19 mouse cellular contexts compared by ENCODE assay signal in genomic region chr17:47617605-47618307, GRCm38 (mm10). TPM values are rescaled to one million over a fixed set of nuclear protein-coding genes. Genes with fewer than 3 reads are reported as not detected.
A peak's percentile ranks its signal among the peaks of the same experiment; 100 is the strongest.
DNase-seq lines count a peak whose midpoint lies in the region; ATAC-seq and TF ChIP-seq lines count a peak whose summit lies in the region.
"Had no signal": no experiment of that assay in that cellular context is flagged by ENCODE, and none has a peak within 500 bp of the region (broad histone marks: within the 10 kb centered on the region; RNA-seq: fewer than 3 reads in every experiment).

No protein-coding gene starts in this region.

- no peak for TF ChIP-seq CTCF in stomach, postnatal 0 days (IDR thresholded peaks at IDR 0.05; ENCODE audit: low read depth)
- TF ChIP-seq CTCF in hindbrain, postnatal 0 days (IDR thresholded peaks at IDR 0.05; ENCODE audit: low read depth), result no peak

- 88% methylated on average over 9 of the region's 9 CpGs for WGBS in stomach, embryonic 15.5 days
- WGBS in stomach, postnatal 0 days, result 91% methylated on average over 9 of the region's 9 CpGs
- WGBS in liver, embryonic 13.5 days (ENCODE audit: insufficient replicate concordance), result 36% methylated on average over 9 of the region's 9 CpGs
- WGBS in hindbrain, postnatal 0 days, result 96% methylated on average over 9 of the region's 9 CpGs

- peaks cover 3% of the 10 kb centered on the region for H3K4me1 ChIP-seq in stomach, embryonic 15.5 days
- H3K4me1 ChIP-seq in stomach, postnatal 0 days (replicated peaks; ENCODE audit: control insufficient read depth, insufficient read depth), result no peaks in the 10 kb centered on the region
- H3K4me1 ChIP-seq in liver, embryonic 13.5 days (replicated peaks), result peaks cover 64% of the 10 kb centered on the region
- H3K4me1 ChIP-seq in hindbrain, postnatal 0 days (ENCODE audit: insufficient read depth, low read length), result peaks cover 2% of the 10 kb centered on the region; the same call in 1 of the 2 replicates

- no peak for DNase-seq in stomach, postnatal 0 days (ENCODE audit: low spot score)
- peak; percentile 78 for DNase-seq in liver, embryonic 13.5 days
- peak; percentile 61 to 63 for DNase-seq in spleen, postnatal 4 days (ENCODE audit: low spot score in 2 of 2)
- no peak for DNase-seq in hindbrain, postnatal 0 days (ENCODE audit: low spot score)
- DNase-seq in right cerebral cortex, adult 18-20 months, result no peak
- DNase-seq: cerebellum, adult 11 months; cerebellum, postnatal 36 days; heart, adult 18-20 months; heart, postnatal 14 days had no signal

- no peak overlapping the region for H3K4me3 ChIP-seq in stomach, embryonic 15.5 days (replicated peaks)
- H3K4me3 ChIP-seq in stomach, postnatal 0 days (ENCODE audit: low read depth, low read length), result no peak overlapping the region
- H3K4me3 ChIP-seq in liver, embryonic 13.5 days (replicated peaks), result peak overlapping the region; percentile 25
- H3K4me3 ChIP-seq in hindbrain, postnatal 0 days (ENCODE audit: low read length), result no peak overlapping the region
- H3K4me3 ChIP-seq: embryonic facial prominence, embryonic 13.5 days; forebrain, embryonic 13.5 days; left cerebral cortex, adult 2 months; limb, embryonic 12.5 days; midbrain, embryonic 12.5 days had no signal

- no peak overlapping the region for H3K4me2 ChIP-seq in stomach, embryonic 15.5 days
- H3K4me2 ChIP-seq in stomach, postnatal 0 days (replicated peaks; ENCODE audit: low read depth), result no peak overlapping the region
- H3K4me2 ChIP-seq in liver, embryonic 13.5 days, result peak overlapping the region; percentile 58
- H3K4me2 ChIP-seq in hindbrain, postnatal 0 days (ENCODE audit: low read depth, low read length), result no peak overlapping the region
- H3K4me2 ChIP-seq: embryonic facial prominence, embryonic 13.5 days; forebrain, embryonic 13.5 days; limb, embryonic 12.5 days; midbrain, embryonic 12.5 days had no signal

- no peaks in the 10 kb centered on the region for H3K27me3 ChIP-seq in stomach, embryonic 15.5 days (replicated peaks)
- no peaks in the 10 kb centered on the region for H3K27me3 ChIP-seq in stomach, postnatal 0 days (ENCODE audit: control insufficient read depth, insufficient read depth, low read length)
- H3K27me3 ChIP-seq in liver, embryonic 13.5 days, result no peaks in the 10 kb centered on the region
- no peaks in the 10 kb centered on the region for H3K27me3 ChIP-seq in hindbrain, postnatal 0 days (ENCODE audit: insufficient read depth, low read length)
- H3K27me3 ChIP-seq: embryonic facial prominence, embryonic 13.5 days; forebrain, embryonic 13.5 days; limb, embryonic 12.5 days; midbrain, embryonic 12.5 days had no signal

- no peak overlapping the region for H3K9ac ChIP-seq in stomach, embryonic 15.5 days
- no peak overlapping the region for H3K9ac ChIP-seq in stomach, postnatal 0 days (ENCODE audit: low read length)
- peak overlapping the region; percentile 67 for H3K9ac ChIP-seq in liver, embryonic 13.5 days
- no peak overlapping the region for H3K9ac ChIP-seq in hindbrain, postnatal 0 days (replicated peaks; ENCODE audit: low read length)
- H3K9ac ChIP-seq: embryonic facial prominence, embryonic 13.5 days; forebrain, embryonic 13.5 days; limb, embryonic 12.5 days; midbrain, embryonic 12.5 days had no signal

- H3K9me3 ChIP-seq in stomach, embryonic 15.5 days, result no peaks in the 10 kb centered on the region
- H3K9me3 ChIP-seq in stomach, postnatal 0 days (ENCODE audit: control insufficient read depth, low read length), result no peaks in the 10 kb centered on the region
- H3K9me3 ChIP-seq in liver, embryonic 13.5 days (replicated peaks), result no peaks in the 10 kb centered on the region
- H3K9me3 ChIP-seq in hindbrain, postnatal 0 days (ENCODE audit: low read length), result no peaks in the 10 kb centered on the region
- H3K9me3 ChIP-seq: embryonic facial prominence, embryonic 13.5 days; forebrain, embryonic 13.5 days; limb, embryonic 12.5 days; midbrain, embryonic 12.5 days had no signal

- peaks cover 31% of the 10 kb centered on the region for H3K36me3 ChIP-seq in stomach, embryonic 15.5 days
- H3K36me3 ChIP-seq in stomach, postnatal 0 days (ENCODE audit: control insufficient read depth, insufficient read depth, low read length), result peaks cover 28% of the 10 kb centered on the region
- peaks cover 94% of the 10 kb centered on the region for H3K36me3 ChIP-seq in liver, embryonic 13.5 days
- peaks cover 21% of the 10 kb centered on the region; the same call in 1 of the 2 replicates for H3K36me3 ChIP-seq in hindbrain, postnatal 0 days (ENCODE audit: insufficient read depth, low read length)

- no peak for TF ChIP-seq EP300 in stomach, postnatal 0 days (optimal IDR thresholded peaks at IDR 0.05)

- ATAC-seq in stomach, embryonic 15.5 days (ENCODE audit: insufficient read depth, low FRiP score, low read depth), result peak; percentile 88
- no peak for ATAC-seq in stomach, postnatal 0 days (ENCODE audit: low FRiP score, low TSS enrichment)
- peak; percentile 68 for ATAC-seq in common myeloid progenitor, adult 5-6 weeks (replicated peaks; ENCODE audit: low read depth, poor library complexity, severe bottlenecking)
- peak; percentile 99 for ATAC-seq in liver, embryonic 13.5 days (ENCODE audit: low read depth)
- ATAC-seq in hindbrain, postnatal 0 days, result no peak
- ATAC-seq: activated CD4-positive, CD25-positive, alpha-beta regulatory T cell, adult 4 months; forebrain, embryonic 13.5 days; hindbrain, embryonic 16.5 days; lung, postnatal 0 days had no signal

- H3K27ac ChIP-seq in stomach, embryonic 15.5 days, result no peak overlapping the region
- H3K27ac ChIP-seq in stomach, postnatal 0 days (replicated peaks), result no peak overlapping the region
- peak overlapping the region; percentile 99 for H3K27ac ChIP-seq in liver, embryonic 13.5 days
- no peak overlapping the region for H3K27ac ChIP-seq in hindbrain, postnatal 0 days
- H3K27ac ChIP-seq: embryonic facial prominence, embryonic 13.5 days; forebrain, embryonic 13.5 days; left cerebral cortex, adult 2 months; limb, embryonic 12.5 days; midbrain, embryonic 12.5 days had no signal

RNA-seq across cellular contexts. Expression of gene Gm20517, which starts 6.4 kb away (rescaled TPM):
- polyA plus RNA-seq in stomach, embryonic 15.5 days (2015; fragmentation: Nextera tagmentation; extraction: Ambion mirVana), result 1.0 and 1.5 TPM in 2 replicates
- 1.1 and 1.5 TPM in 2 replicates for polyA plus RNA-seq in stomach, postnatal 0 days (2015; fragmentation: Nextera tagmentation; extraction: Ambion mirVana)
- 0.69 and 0.97 TPM in 2 replicates for total RNA-seq in common myeloid progenitor, adult 5-6 weeks (2017)
- polyA plus RNA-seq in liver, embryonic 13.5 days (2015; fragmentation: Nextera tagmentation; extraction: Ambion mirVana), result 1.8 TPM in 2 replicates
- total RNA-seq in hindbrain, postnatal 0 days (2014; rRNA removed), result 4.6 and 4.8 TPM in 2 replicates
- polyA plus RNA-seq in hindbrain, postnatal 0 days (2015; fragmentation: Nextera tagmentation; extraction: Ambion mirVana), result 1.2 and 1.6 TPM in 2 replicates

RNA-seq across cellular contexts. Expression of gene Med20, which starts 6.4 kb away (rescaled TPM):
- 38.7 and 39.7 TPM in 2 replicates for polyA plus RNA-seq in stomach, embryonic 15.5 days (2015; fragmentation: Nextera tagmentation; extraction: Ambion mirVana)
- polyA plus RNA-seq in stomach, postnatal 0 days (2015; fragmentation: Nextera tagmentation; extraction: Ambion mirVana), result 23.8 and 25.1 TPM in 2 replicates
- total RNA-seq in common myeloid progenitor, adult 5-6 weeks (2017), result 32.2 and 42.8 TPM in 2 replicates
- 26.0 and 26.1 TPM in 2 replicates for polyA plus RNA-seq in liver, embryonic 13.5 days (2015; fragmentation: Nextera tagmentation; extraction: Ambion mirVana)
- 27.9 and 40.9 TPM in 2 replicates for total RNA-seq in hindbrain, postnatal 0 days (2014; rRNA removed)
- 27.3 and 27.9 TPM in 2 replicates for polyA plus RNA-seq in hindbrain, postnatal 0 days (2015; fragmentation: Nextera tagmentation; extraction: Ambion mirVana)

RNA-seq across cellular contexts. Expression of gene Bysl, which starts 6.5 kb away (rescaled TPM):
- polyA plus RNA-seq in stomach, embryonic 15.5 days (2015; fragmentation: Nextera tagmentation; extraction: Ambion mirVana), result 21.2 and 21.4 TPM in 2 replicates
- 13.4 and 13.6 TPM in 2 replicates for polyA plus RNA-seq in stomach, postnatal 0 days (2015; fragmentation: Nextera tagmentation; extraction: Ambion mirVana)
- total RNA-seq in common myeloid progenitor, adult 5-6 weeks (2017), result 14.7 and 18.3 TPM in 2 replicates
- polyA plus RNA-seq in liver, embryonic 13.5 days (2015; fragmentation: Nextera tagmentation; extraction: Ambion mirVana), result 28.0 and 28.4 TPM in 2 replicates
- total RNA-seq in hindbrain, postnatal 0 days (2014; rRNA removed), result 20.2 and 25.7 TPM in 2 replicates
- 25.3 and 27.1 TPM in 2 replicates for polyA plus RNA-seq in hindbrain, postnatal 0 days (2015; fragmentation: Nextera tagmentation; extraction: Ambion mirVana)

RNA-seq across cellular contexts. Expression of gene Usp49, which starts 12.7 kb away (rescaled TPM):
- polyA plus RNA-seq in stomach, embryonic 15.5 days (2015; fragmentation: Nextera tagmentation; extraction: Ambion mirVana), result 5.3 and 6.3 TPM in 2 replicates
- polyA plus RNA-seq in stomach, postnatal 0 days (2015; fragmentation: Nextera tagmentation; extraction: Ambion mirVana), result 1.9 and 2.1 TPM in 2 replicates
- total RNA-seq in common myeloid progenitor, adult 5-6 weeks (2017), result 4.9 and 11.4 TPM in 2 replicates
- 3.3 and 4.1 TPM in 2 replicates for polyA plus RNA-seq in liver, embryonic 13.5 days (2015; fragmentation: Nextera tagmentation; extraction: Ambion mirVana)
- 20.7 and 25.5 TPM in 2 replicates for total RNA-seq in hindbrain, postnatal 0 days (2014; rRNA removed)
- 4.2 and 4.9 TPM in 2 replicates for polyA plus RNA-seq in hindbrain, postnatal 0 days (2015; fragmentation: Nextera tagmentation; extraction: Ambion mirVana)

Comparison
In these comparisons a context has a peak if more than half of its experiments do, and no peak if none do; other contexts are left out.
1. ATAC-seq: peak in stomach, embryonic 15.5 days (single experiment), common myeloid progenitor, adult 5-6 weeks (single experiment) and liver, embryonic 13.5 days (single experiment); none in stomach, postnatal 0 days (single experiment) and hindbrain, postnatal 0 days (single experiment).
2. DNase-seq: peak in liver, embryonic 13.5 days (single experiment) and spleen, postnatal 4 days (2 of 2); none in stomach, postnatal 0 days (single experiment), hindbrain, postnatal 0 days (single experiment) and right cerebral cortex, adult 18-20 months (single experiment).